Comparison of ENCODE assay signal across 8 mouse cellular contexts in the genomic region with DNA sequence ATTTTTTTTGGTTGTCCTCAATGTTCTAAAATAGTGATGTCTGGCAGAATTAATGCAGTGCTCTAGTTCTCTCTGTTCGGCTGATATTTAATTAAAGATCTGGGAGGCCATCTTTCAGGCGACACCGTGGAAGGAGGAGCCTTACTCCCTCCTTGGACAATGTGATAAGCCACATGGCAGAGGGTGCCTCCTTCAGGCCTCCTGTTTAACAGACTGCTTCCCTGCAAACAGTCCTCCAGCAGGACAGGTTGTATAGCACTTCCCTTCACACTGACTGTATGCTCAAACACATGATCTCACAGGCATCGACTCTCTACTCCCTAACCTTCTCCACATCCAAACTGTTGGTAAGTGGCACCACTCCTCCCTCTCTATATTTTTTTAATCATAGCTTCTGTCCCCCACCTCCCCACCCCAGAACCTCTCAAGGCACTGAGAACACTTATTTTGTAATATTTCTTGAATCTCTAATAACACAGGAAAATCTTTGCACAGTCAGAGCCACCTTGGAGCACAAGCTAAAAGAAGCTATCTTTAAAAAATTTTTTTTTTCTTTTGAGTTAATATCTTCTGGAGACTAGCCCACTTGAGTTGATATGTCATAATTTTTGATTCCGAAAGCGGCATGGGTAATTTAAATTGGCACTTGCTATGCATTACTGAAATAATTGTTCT. TPM values are rescaled to one million over a fixed set of nuclear protein-coding genes. Genes with fewer than 3 reads are reported as not detected.
A peak's percentile ranks its signal among the peaks of the same experiment; 100 is the strongest.
DNase-seq lines count a peak whose midpoint lies in the region; ATAC-seq and TF ChIP-seq lines count a peak whose summit lies in the region.

No protein-coding gene starts in this region.

- H3K9ac ChIP-seq in intestine, embryonic 14.5 days (ENCODE audit: low read length), result 0 out of 2 replicates have a peak overlapping the region, but pooled peaks have one; percentile 16

- peak; percentile 8 for TF ChIP-seq CTCF in left cerebral cortex, adult 2 months (IDR thresholded peaks at IDR 0.05)
- TF ChIP-seq CTCF in lung, adult 2 months (IDR thresholded peaks at IDR 0.05; ENCODE audit: insufficient read depth, low read length), result peak; percentile 53
- TF ChIP-seq CTCF in small intestine, adult 2 months (IDR thresholded peaks at IDR 0.05; ENCODE audit: extremely low read depth, insufficient read length, insufficient replicate concordance, low read depth, low read length), result peak; percentile 46; the same call in 1 of the 2 replicates

- H3K4me1 ChIP-seq in forebrain, embryonic 10.5 days, result peaks cover 50% of the 10 kb centered on the region
- H3K4me1 ChIP-seq in intestine, embryonic 14.5 days (replicated peaks; ENCODE audit: control insufficient read depth, insufficient read depth, low read length), result peaks cover 17% of the 10 kb centered on the region
- H3K4me1 ChIP-seq in lung, adult 2 months (ENCODE audit: control insufficient read depth, insufficient read depth, low read length), result peaks cover 13% of the 10 kb centered on the region
- peaks cover 23% of the 10 kb centered on the region for H3K4me1 ChIP-seq in small intestine, adult 2 months (ENCODE audit: control insufficient read depth, insufficient read depth, insufficient read length, low read length)

- DNase-seq in left cerebral cortex, adult 2 months (ENCODE audit: extremely low spot score in 1 of 2, low spot score in 2 of 2), result no peak
- no peak for DNase-seq in left cerebral cortex, adult 18-20 months (ENCODE audit: low spot score in 2 of 2)
- peak; percentile 73 for DNase-seq in c-Kit-positive CD71-positive TER-119-positive erythroid progenitor cells, embryonic 14.5 days (ENCODE audit: low spot score)
- DNase-seq in forebrain, embryonic 10.5 days (ENCODE audit: extremely low spot score, low spot score), result no peak
- no peak for DNase-seq in intestine, embryonic 14.5 days (ENCODE audit: low spot score)
- DNase-seq in lung, adult 2 months, result no peak
- no peak for DNase-seq in urinary bladder, postnatal 10 days (ENCODE audit: low spot score)

- H3K27me3 ChIP-seq in forebrain, embryonic 10.5 days (ENCODE audit: poor library complexity, severe bottlenecking), result peaks cover 3% of the 10 kb centered on the region; the same call in 1 of the 2 replicates
- no peaks in the 10 kb centered on the region for H3K27me3 ChIP-seq in intestine, embryonic 14.5 days (replicated peaks; ENCODE audit: control insufficient read depth, insufficient read depth, low read length)
- H3K27me3 ChIP-seq in small intestine, adult 2 months (ENCODE audit: control insufficient read depth, insufficient read depth, low read length), result no peaks in the 10 kb centered on the region

- H3K4me2 ChIP-seq in intestine, embryonic 14.5 days (ENCODE audit: low read length), result peak overlapping the region; percentile 89

- intact Hi-C loops in left cerebral cortex, adult 2 months (cut with DNase I), result loop anchor here (2.0 to 5.0 kb wide), 3 partner anchors 78 to 497 kb away; no protein-coding TSS in a partner anchor

- no peak for TF ChIP-seq POLR2A in lung, adult 2 months (IDR thresholded peaks at IDR 0.05; ENCODE audit: borderline replicate concordance, extremely low read depth, low read depth, low read length)
- no peak for TF ChIP-seq POLR2A in small intestine, adult 2 months (IDR thresholded peaks at IDR 0.05; ENCODE audit: low read depth, low read length)

- no peak for ATAC-seq in intestine, embryonic 14.5 days (replicated peaks; ENCODE audit: low FRiP score, low TSS enrichment, low read depth)

- 44% methylated on average over 6 of the region's 6 CpGs for WGBS in forebrain, embryonic 10.5 days
- WGBS in intestine, embryonic 14.5 days, result 29% methylated on average over 6 of the region's 6 CpGs
- 10% methylated on average over 6 of the region's 6 CpGs for WGBS in lung, adult 2 months
- 9% methylated on average over 6 of the region's 6 CpGs for WGBS in small intestine, adult 2 months

- peaks cover 23% of the 10 kb centered on the region for H3K36me3 ChIP-seq in forebrain, embryonic 10.5 days (replicated peaks)
- H3K36me3 ChIP-seq in intestine, embryonic 14.5 days (ENCODE audit: control insufficient read depth, insufficient read depth, low read length), result no peaks in the 10 kb centered on the region; the same call in 1 of the 2 replicates
- H3K36me3 ChIP-seq in small intestine, adult 2 months (ENCODE audit: control insufficient read depth, insufficient read depth, low read length), result peaks cover under 1% of the 10 kb centered on the region

- H3K9me3 ChIP-seq in forebrain, embryonic 10.5 days, result no peaks in the 10 kb centered on the region
- no peaks in the 10 kb centered on the region for H3K9me3 ChIP-seq in intestine, embryonic 14.5 days (ENCODE audit: control insufficient read depth, low read length)

- H3K27ac ChIP-seq in left cerebral cortex, adult 2 months, result peak overlapping the region; percentile 24; the same call in 1 of the 2 replicates
- H3K27ac ChIP-seq in forebrain, embryonic 10.5 days, result peak overlapping the region; percentile 45
- no peak overlapping the region for H3K27ac ChIP-seq in intestine, embryonic 14.5 days (ENCODE audit: low read depth)
- no peak overlapping the region; the same call in 1 of the 2 replicates for H3K27ac ChIP-seq in small intestine, adult 2 months (ENCODE audit: insufficient read depth, low read depth, low read length)

- H3K4me3 ChIP-seq in left cerebral cortex, adult 2 months, result peak overlapping the region; percentile 96
- H3K4me3 ChIP-seq in forebrain, embryonic 10.5 days, result peak overlapping the region; percentile 91
- H3K4me3 ChIP-seq in intestine, embryonic 14.5 days (ENCODE audit: low read depth, low read length), result peak overlapping the region; percentile 83
- H3K4me3 ChIP-seq in lung, adult 2 months (replicated peaks; ENCODE audit: extremely low read depth, low read depth, low read length), result no peak overlapping the region
- no peak overlapping the region; the same call in 1 of the 2 replicates for H3K4me3 ChIP-seq in small intestine, adult 2 months (ENCODE audit: low read depth, low read length)

RNA-seq across cellular contexts. Expression of a gene that starts 3.4 kb away (rescaled TPM):
- 10 to 100 TPM; 53.4 to 54.3 TPM for total RNA-seq in left cerebral cortex, adult 2 months (2021)
- total RNA-seq in left cerebral cortex, adult 18-20 months (2021), result 10 to 100 TPM; 51.2 to 53.8 TPM
- polyA plus RNA-seq in forebrain, embryonic 10.5 days (2016; fragmentation: Nextera tagmentation; extraction: Ambion mirVana), result 38.5 and 45.5 TPM in 2 replicates
- 37.1 and 40.3 TPM in 2 replicates for polyA plus RNA-seq in intestine, embryonic 14.5 days (2014; fragmentation: Nextera tagmentation; extraction: Ambion mirVana)
- 7.6 and 8.0 TPM in 2 replicates for polyA plus RNA-seq in lung, adult 2 months (2012; rRNA removed)
- polyA plus RNA-seq in small intestine, adult 2 months (2012; rRNA removed), result 7.2 and 18.6 TPM in 2 replicates

Comparison
In these comparisons a context has a peak if more than half of its experiments do, and no peak if none do; other contexts are left out.
1. H3K27ac ChIP-seq: peak in left cerebral cortex, adult 2 months (single experiment) and forebrain, embryonic 10.5 days (single experiment); none in intestine, embryonic 14.5 days (single experiment) and small intestine, adult 2 months (single experiment).
2. H3K4me3 ChIP-seq: peak in left cerebral cortex, adult 2 months (single experiment), forebrain, embryonic 10.5 days (single experiment) and intestine, embryonic 14.5 days (single experiment); none in lung, adult 2 months (single experiment) and small intestine, adult 2 months (single experiment).
3. Peak in every context shown above with its lines, with median percentiles within 50 percentile points of each other: CTCF ChIP-seq.